Comparison of ENCODE assay signal across 46 mouse cellular contexts in the genomic region with DNA sequence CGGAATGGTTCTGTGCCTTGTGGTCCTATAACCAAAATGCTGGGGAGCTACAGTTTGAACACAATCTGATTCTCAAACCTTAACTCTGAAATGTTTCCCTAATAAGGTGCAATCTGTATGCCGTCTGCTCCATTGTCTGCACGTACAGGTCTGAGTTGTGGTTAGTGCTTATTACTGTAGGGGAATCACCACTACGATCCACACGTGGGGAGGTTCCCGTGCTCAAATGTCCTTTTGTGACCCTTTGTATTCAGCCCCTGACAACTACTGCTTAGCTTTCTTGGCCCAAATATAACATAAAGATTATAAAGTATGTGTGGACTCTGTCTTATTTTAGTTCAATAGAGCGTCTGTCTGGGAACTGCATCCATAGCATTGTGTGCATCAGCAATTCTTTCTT. TPM values are rescaled to one million over a fixed set of nuclear protein-coding genes. Genes with fewer than 3 reads are reported as not detected.
"Had no signal": no experiment of that assay in that cellular context is flagged by ENCODE, and none has a peak within 500 bp of the region (broad histone marks: within the 10 kb centered on the region; RNA-seq: fewer than 3 reads in every experiment).

No protein-coding gene starts in this region.

- H3K9ac ChIP-seq: limb, embryonic 15.5 days; liver, embryonic 12.5 days; liver, embryonic 13.5 days; liver, embryonic 14.5 days; liver, embryonic 15.5 days; liver, postnatal 0 days; lung, embryonic 14.5 days; lung, embryonic 15.5 days; midbrain, embryonic 12.5 days; midbrain, embryonic 13.5 days; midbrain, embryonic 15.5 days; neural tube, embryonic 12.5 days; neural tube, embryonic 13.5 days had no signal

- ATAC-seq: liver, embryonic 12.5 days; liver, postnatal 0 days; lung, postnatal 0 days; midbrain, embryonic 13.5 days; midbrain, embryonic 15.5 days; midbrain, embryonic 16.5 days had no signal

- H3K27me3 ChIP-seq: limb, embryonic 15.5 days; liver, embryonic 12.5 days; liver, embryonic 13.5 days; liver, embryonic 15.5 days; lung, embryonic 15.5 days; megakaryocyte, embryonic 14.5 days; midbrain, embryonic 12.5 days; midbrain, embryonic 13.5 days; midbrain, embryonic 15.5 days; neural tube, embryonic 12.5 days; neural tube, embryonic 13.5 days had no signal

- H3K36me3 ChIP-seq: limb, embryonic 15.5 days; liver, embryonic 12.5 days; liver, embryonic 13.5 days; liver, embryonic 15.5 days; lung, embryonic 15.5 days; midbrain, embryonic 10.5 days; midbrain, embryonic 12.5 days; midbrain, embryonic 13.5 days; midbrain, embryonic 15.5 days; neural tube, embryonic 12.5 days; neural tube, embryonic 13.5 days had no signal

- H3K4me2 ChIP-seq: limb, embryonic 15.5 days; liver, embryonic 11.5 days; liver, embryonic 12.5 days; liver, embryonic 13.5 days; liver, embryonic 15.5 days; lung, embryonic 14.5 days; lung, embryonic 15.5 days; midbrain, embryonic 11.5 days; midbrain, embryonic 12.5 days; midbrain, embryonic 13.5 days; midbrain, embryonic 15.5 days; neural tube, embryonic 12.5 days; neural tube, embryonic 13.5 days had no signal

- DNase-seq: left cerebral cortex, postnatal 4 days; liver; liver, embryonic 13.5 days; liver, postnatal 0 days; lung, adult 18-20 months; lung, adult 2 months; lung, embryonic 14.5 days; lung, postnatal 10 days; lung, postnatal 14 days; lung, postnatal 36 days; lung, postnatal 4 days; midbrain, embryonic 14.5 days had no signal

- H3K4me3 ChIP-seq: limb, embryonic 15.5 days; liver, embryonic 12.5 days; liver, embryonic 13.5 days; liver, embryonic 15.5 days; lung, embryonic 15.5 days; megakaryocyte, embryonic 14.5 days; midbrain, embryonic 10.5 days; midbrain, embryonic 12.5 days; midbrain, embryonic 13.5 days; midbrain, embryonic 15.5 days; myocyte; neural tube, embryonic 12.5 days; neural tube, embryonic 13.5 days had no signal

- H3K4me1 ChIP-seq: liver, embryonic 12.5 days; liver, embryonic 13.5 days; liver, embryonic 15.5 days; lung, embryonic 15.5 days; megakaryocyte, embryonic 14.5 days; midbrain, embryonic 10.5 days; midbrain, embryonic 12.5 days; midbrain, embryonic 13.5 days; midbrain, embryonic 15.5 days; neural tube, embryonic 12.5 days; neural tube, embryonic 13.5 days had no signal

- H3K9me3 ChIP-seq: limb, embryonic 15.5 days; liver, embryonic 12.5 days; liver, embryonic 13.5 days; liver, embryonic 15.5 days; lung, embryonic 15.5 days; megakaryocyte, embryonic 14.5 days; midbrain, embryonic 10.5 days; midbrain, embryonic 12.5 days; midbrain, embryonic 13.5 days; midbrain, embryonic 15.5 days; neural tube, embryonic 12.5 days; neural tube, embryonic 13.5 days had no signal

- H3K27ac ChIP-seq: limb, embryonic 15.5 days; liver, embryonic 12.5 days; liver, embryonic 13.5 days; liver, embryonic 14.5 days; liver, embryonic 15.5 days; lung, embryonic 15.5 days; macrophage; midbrain, embryonic 10.5 days; midbrain, embryonic 12.5 days; midbrain, embryonic 13.5 days; midbrain, embryonic 15.5 days; neural tube, embryonic 12.5 days; neural tube, embryonic 13.5 days had no signal

RNA-seq across cellular contexts. Expression of a gene that starts 29.1 kb away (rescaled TPM):
- total RNA-seq: left cerebral cortex, adult 8-10 months; left cerebral cortex, postnatal 10 days; left cerebral cortex, postnatal 14 days; left cerebral cortex, postnatal 25 days; left cerebral cortex, postnatal 36 days; left cerebral cortex, postnatal 4 days; liver, adult 2 months; megakaryocyte progenitor cell, adult 5-6 weeks; megakaryocyte, adult 5-6 weeks; megakaryocyte-erythroid progenitor cell, adult 5-6 weeks; midbrain, postnatal 0 days; monocyte, adult 5-6 weeks had no signal
- polyA plus RNA-seq: limb, embryonic 11.5 days; limb, embryonic 14.5 days; limb, embryonic 15.5 days; liver, adult 2 months; liver, embryonic 11.5 days; liver, embryonic 12.5 days; liver, embryonic 13.5 days; liver, embryonic 14.5 days; liver, embryonic 15.5 days; liver, embryonic 16.5 days; lung, adult 2 months; lung, embryonic 14.5 days; lung, embryonic 15.5 days; lung, embryonic 16.5 days; macrophage; midbrain, embryonic 10.5 days; midbrain, embryonic 11.5 days; midbrain, embryonic 12.5 days; midbrain, embryonic 13.5 days; midbrain, embryonic 14.5 days; midbrain, embryonic 15.5 days; midbrain, embryonic 16.5 days; midbrain, postnatal 0 days; myocyte; neural tube, embryonic 11.5 days; neural tube, embryonic 12.5 days; neural tube, embryonic 13.5 days had no signal
